Mouse (Mus musculus): ENCODE data around the gene Olfr541. TPM values are rescaled to one million over a fixed set of nuclear protein-coding genes. Genes with fewer than 3 reads are reported as not detected.
A peak's percentile ranks its signal among the peaks of the same experiment; 100 is the strongest.

Gene Olfr541
- polyA plus RNA-seq, 1 experiment from 2014 or later: not detected

DNA sequence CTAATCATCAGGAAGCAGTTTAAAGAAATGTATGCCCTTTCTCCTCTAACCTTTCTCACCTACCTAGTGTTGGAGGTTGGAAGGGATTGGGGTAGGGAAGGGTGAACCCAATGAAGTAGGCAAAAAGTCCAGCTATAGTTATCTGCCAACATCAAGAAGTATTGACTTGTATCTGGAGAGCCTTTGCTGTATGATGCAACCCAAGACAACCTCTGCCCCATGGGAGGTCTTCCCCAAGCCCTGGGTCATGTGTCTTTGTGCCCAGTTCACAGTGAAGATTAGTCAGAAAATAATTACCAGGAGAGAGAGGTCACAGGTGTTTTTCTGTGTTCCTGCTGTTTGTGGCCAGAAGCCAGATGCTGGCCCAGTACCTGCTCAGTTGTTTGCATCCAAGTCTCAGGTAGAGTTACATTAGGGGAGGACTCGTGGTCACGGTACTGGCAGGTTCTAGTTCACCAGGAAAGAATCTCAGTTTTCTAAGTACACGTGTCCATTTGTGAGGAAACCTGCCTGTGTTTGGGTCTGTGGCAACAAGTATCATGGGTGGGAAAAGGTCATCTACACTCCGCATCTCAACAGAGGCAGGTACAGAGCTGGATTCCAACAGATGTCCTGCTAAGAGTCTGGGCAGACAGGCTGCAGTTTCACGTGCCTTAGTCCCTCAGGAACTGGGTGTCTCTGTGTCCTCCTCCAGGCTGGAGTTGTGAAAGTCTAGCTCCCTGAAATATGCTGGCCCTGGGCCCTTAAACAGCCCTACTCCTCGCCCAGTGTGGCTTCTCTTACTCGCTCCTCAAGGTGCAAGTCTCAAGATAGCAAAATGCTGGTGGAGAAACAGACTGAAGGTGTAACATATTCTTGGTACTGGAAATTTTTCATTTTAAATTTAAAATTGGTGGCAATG, 20.3 kb downstream of the Olfr541 start:
- Histone ChIP-seq H3K9ac (ENCODE audit: low read depth, low read length) (no peak overlapping the region), H3K36me3 (ENCODE audit: control insufficient read depth, insufficient read depth, low read length) (no peaks in the 10 kb centered on the region), H3K4me3 (ENCODE audit: low read depth, low read length) (no peak overlapping the region), H3K4me1 (ENCODE audit: control insufficient read depth, insufficient read depth, low read length) (no peaks in the 10 kb centered on the region), H3K27ac (replicated peaks; ENCODE audit: low read depth, low read length) (no peak overlapping the region), H3K27me3 (replicated peaks; ENCODE audit: control insufficient read depth, insufficient read depth, low read length) (no peaks in the 10 kb centered on the region), H3K9me3 (ENCODE audit: control insufficient read depth, low read length) (no peaks in the 10 kb centered on the region), H3K4me2 (ENCODE audit: low read depth, low read length) (no peak overlapping the region)
- 73% methylated on average over 7 of the region's 7 CpGs for WGBS
- DNase-seq (ENCODE audit: low spot score): no peak
- no peak for ATAC-seq (ENCODE audit: low read depth)

DNA sequence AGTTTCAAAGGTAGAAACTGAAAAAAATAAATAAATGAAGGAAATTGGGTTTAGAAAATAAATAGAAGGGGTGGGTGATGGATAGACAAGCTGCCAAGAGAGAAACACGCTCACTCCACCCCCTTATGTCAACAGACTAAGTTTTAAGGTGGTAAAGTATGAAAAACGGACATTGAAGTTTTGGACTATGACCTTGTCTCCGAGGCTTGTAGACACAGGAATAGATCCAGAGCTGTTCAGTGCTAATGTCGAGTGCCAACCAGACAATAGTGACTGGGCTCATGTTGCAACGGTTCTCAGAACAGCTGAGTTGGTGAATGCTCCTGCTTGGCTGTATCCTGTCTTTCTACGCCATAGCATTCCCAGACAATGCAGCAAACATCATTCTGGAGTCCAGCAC, 24.0 kb downstream of the Olfr541 start:
- DNase-seq (ENCODE audit: low spot score): no peak
- Histone ChIP-seq H3K27ac (replicated peaks; ENCODE audit: low read depth, low read length) (no peak overlapping the region), H3K9ac (ENCODE audit: low read depth, low read length) (no peak overlapping the region), H3K4me2 (ENCODE audit: low read depth, low read length) (no peak overlapping the region), H3K27me3 (replicated peaks; ENCODE audit: control insufficient read depth, insufficient read depth, low read length) (no peaks in the 10 kb centered on the region), H3K4me1 (ENCODE audit: control insufficient read depth, insufficient read depth, low read length) (no peaks in the 10 kb centered on the region), H3K9me3 (ENCODE audit: control insufficient read depth, low read length) (no peaks in the 10 kb centered on the region), H3K36me3 (ENCODE audit: control insufficient read depth, insufficient read depth, low read length) (no peaks in the 10 kb centered on the region), H3K4me3 (ENCODE audit: low read depth, low read length) (no peak overlapping the region)
- no peak for ATAC-seq (ENCODE audit: low read depth)
- WGBS: 74% methylated on average over 6 of the region's 6 CpGs

DNA sequence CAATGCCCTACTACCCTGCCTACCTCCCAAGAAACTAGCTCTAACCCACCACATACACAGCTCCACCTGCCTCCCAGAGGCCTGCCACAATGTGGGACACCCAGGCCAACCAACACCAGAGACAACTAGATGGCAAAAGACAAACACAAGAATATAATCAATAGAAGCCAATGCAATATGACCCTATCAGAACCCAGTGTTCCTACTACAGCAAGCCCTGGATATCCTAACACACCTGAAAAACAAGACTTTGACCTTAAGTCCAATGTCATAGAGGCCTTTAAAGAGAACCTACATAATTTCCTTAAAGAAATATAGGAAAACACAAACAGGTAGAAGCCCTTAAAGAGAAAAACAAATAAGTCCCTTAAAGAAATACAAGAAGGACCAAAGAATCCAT, 28.5 kb downstream of the Olfr541 start:
- no peak for DNase-seq (ENCODE audit: low spot score)
- Histone ChIP-seq H3K27me3 (replicated peaks; ENCODE audit: control insufficient read depth, insufficient read depth, low read length) (no peaks in the 10 kb centered on the region), H3K36me3 (ENCODE audit: control insufficient read depth, insufficient read depth, low read length) (no peaks in the 10 kb centered on the region), H3K27ac (replicated peaks; ENCODE audit: low read depth, low read length) (no peak overlapping the region), H3K9me3 (ENCODE audit: control insufficient read depth, low read length) (peaks cover 6% of the 10 kb centered on the region; the same call in 1 of the 2 replicates), H3K9ac (ENCODE audit: low read depth, low read length) (no peak overlapping the region), H3K4me1 (ENCODE audit: control insufficient read depth, insufficient read depth, low read length) (no peaks in the 10 kb centered on the region), H3K4me3 (ENCODE audit: low read depth, low read length) (no peak overlapping the region), H3K4me2 (ENCODE audit: low read depth, low read length) (no peak overlapping the region)
- ATAC-seq (ENCODE audit: low read depth): no peak

DNA sequence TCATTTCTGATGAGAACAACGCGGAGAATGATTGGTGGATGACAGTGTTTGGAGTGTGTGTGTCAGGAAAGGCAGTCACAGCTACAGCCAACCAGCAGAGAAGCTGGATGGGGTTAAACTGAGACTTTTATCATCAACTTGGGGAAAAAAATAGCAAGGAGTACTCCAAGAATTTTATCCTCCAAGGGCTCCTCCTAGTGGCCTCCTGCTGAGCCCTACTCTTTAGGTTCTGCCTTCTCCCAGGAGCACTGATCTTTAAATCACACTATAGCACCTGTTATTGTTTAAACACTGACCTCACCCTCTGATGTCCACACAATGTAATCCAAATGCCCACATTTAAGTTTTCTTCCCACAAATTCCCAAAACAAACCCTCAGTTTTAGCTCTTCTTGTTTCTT, 36.1 kb downstream of the Olfr541 start:
- Histone ChIP-seq H3K9ac (ENCODE audit: low read depth, low read length) (no peak overlapping the region), H3K4me3 (ENCODE audit: low read depth, low read length) (no peak overlapping the region), H3K27ac (replicated peaks; ENCODE audit: low read depth, low read length) (no peak overlapping the region), H3K9me3 (ENCODE audit: control insufficient read depth, low read length) (peaks cover 3% of the 10 kb centered on the region; the same call in 1 of the 2 replicates), H3K27me3 (replicated peaks; ENCODE audit: control insufficient read depth, insufficient read depth, low read length) (no peaks in the 10 kb centered on the region), H3K36me3 (ENCODE audit: control insufficient read depth, insufficient read depth, low read length) (no peaks in the 10 kb centered on the region), H3K4me2 (ENCODE audit: low read depth, low read length) (no peak overlapping the region), H3K4me1 (ENCODE audit: control insufficient read depth, insufficient read depth, low read length) (no peaks in the 10 kb centered on the region)
- WGBS: 78% methylated on average over 2 of the region's 2 CpGs
- ATAC-seq (ENCODE audit: low read depth): no peak
- DNase-seq (ENCODE audit: low spot score): peak; percentile 2

DNA sequence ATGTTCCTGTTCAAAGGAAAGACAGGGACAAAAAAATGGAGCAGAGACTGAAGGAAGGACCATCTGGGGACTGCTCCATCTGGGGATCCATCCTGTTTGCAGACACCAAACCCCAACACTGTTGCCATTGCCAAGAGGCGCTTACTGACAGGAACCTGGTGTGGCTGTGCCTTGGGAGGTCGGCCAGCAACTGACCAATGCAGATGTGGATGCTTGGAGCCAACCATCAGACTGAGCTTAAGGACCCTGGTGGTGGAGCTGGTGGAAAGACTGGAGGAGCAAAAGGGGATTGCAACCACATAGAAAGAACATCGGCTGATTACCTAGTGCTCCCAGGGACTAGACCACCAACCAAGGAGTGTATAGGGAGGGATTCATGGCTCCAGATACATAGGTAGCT, 50.3 kb downstream of the Olfr541 start:
- DNase-seq (ENCODE audit: low spot score): no peak
- Histone ChIP-seq H3K4me2 (ENCODE audit: low read depth, low read length) (no peak overlapping the region), H3K9me3 (ENCODE audit: control insufficient read depth, low read length) (no peaks in the 10 kb centered on the region), H3K27me3 (replicated peaks; ENCODE audit: control insufficient read depth, insufficient read depth, low read length) (no peaks in the 10 kb centered on the region), H3K4me3 (ENCODE audit: low read depth, low read length) (no peak overlapping the region), H3K9ac (ENCODE audit: low read depth, low read length) (no peak overlapping the region), H3K27ac (replicated peaks; ENCODE audit: low read depth, low read length) (no peak overlapping the region), H3K36me3 (ENCODE audit: control insufficient read depth, insufficient read depth, low read length) (no peaks in the 10 kb centered on the region), H3K4me1 (ENCODE audit: control insufficient read depth, insufficient read depth, low read length) (no peaks in the 10 kb centered on the region)
- no peak for ATAC-seq (ENCODE audit: low read depth)
- 68% methylated on average over 3 of the region's 3 CpGs for WGBS

DNA sequence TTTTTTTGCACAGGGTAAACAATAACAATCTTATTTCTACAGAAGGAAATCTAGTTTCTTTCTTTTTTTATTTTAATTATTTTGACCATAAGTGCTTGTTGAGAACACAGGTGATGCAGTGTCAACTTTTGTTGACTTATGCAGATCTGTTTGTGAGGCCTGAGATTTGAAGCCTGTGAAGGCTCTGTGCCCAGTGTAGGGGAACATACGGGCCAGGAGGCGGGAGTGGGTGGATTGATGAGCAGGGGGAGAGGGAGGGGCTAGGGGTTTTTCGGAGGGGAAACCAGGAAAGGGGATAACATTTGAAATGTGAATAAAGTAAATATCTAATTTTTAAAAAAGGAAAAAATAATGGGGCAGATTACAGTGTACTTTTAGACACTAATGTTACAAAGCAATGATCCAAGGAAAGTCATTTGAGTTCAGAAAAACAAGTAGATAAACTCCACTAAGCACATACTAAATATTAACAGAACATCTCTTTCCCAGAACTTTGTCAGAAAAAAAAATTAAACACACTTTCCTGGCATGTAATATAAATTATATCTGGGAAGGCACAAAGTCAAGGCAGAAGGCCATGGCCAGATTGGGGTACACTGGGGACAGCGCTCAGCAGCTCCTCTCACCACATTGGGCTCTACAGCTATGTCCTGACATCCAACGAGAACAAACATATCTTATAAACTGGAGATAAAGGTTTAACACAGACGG, 51.2 kb downstream of the Olfr541 start:
- H3K4me2 ChIP-seq (ENCODE audit: low read depth, low read length): no peak overlapping the region
- no peak overlapping the region for H3K27ac ChIP-seq (replicated peaks; ENCODE audit: low read depth, low read length)
- no peak for ATAC-seq (ENCODE audit: low read depth)
- H3K9me3 ChIP-seq (ENCODE audit: control insufficient read depth, low read length): no peaks in the 10 kb centered on the region
- 80% methylated on average over 6 of the region's 6 CpGs for WGBS
- no peaks in the 10 kb centered on the region for H3K27me3 ChIP-seq (replicated peaks; ENCODE audit: control insufficient read depth, insufficient read depth, low read length)
- H3K4me3 ChIP-seq (ENCODE audit: low read depth, low read length): no peak overlapping the region
- H3K4me1 ChIP-seq (ENCODE audit: control insufficient read depth, insufficient read depth, low read length): no peaks in the 10 kb centered on the region
- H3K9ac ChIP-seq (ENCODE audit: low read depth, low read length): no peak overlapping the region
- no peak for DNase-seq (ENCODE audit: low spot score)
- H3K36me3 ChIP-seq (ENCODE audit: control insufficient read depth, insufficient read depth, low read length): no peaks in the 10 kb centered on the region

DNA sequence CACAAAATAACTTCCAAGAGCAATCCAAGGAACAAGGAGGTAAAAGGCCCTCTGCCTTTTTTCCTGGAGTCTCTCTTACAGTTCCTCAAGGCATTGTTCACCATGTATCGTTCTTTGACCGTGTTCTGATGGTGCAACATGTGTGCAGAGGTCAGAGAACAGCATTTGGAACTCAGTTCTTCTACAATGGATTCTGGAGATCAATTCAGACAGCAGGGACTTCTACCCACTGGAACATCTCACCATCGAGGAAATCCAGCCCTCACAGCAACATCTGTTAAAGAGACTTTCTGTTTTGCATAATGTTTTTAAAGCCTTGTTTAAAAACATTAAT, 51.7 kb downstream of the Olfr541 start:
- H3K27me3 ChIP-seq (replicated peaks; ENCODE audit: control insufficient read depth, insufficient read depth, low read length): no peaks in the 10 kb centered on the region
- H3K36me3 ChIP-seq (ENCODE audit: control insufficient read depth, insufficient read depth, low read length): no peaks in the 10 kb centered on the region
- no peak overlapping the region for H3K4me2 ChIP-seq (ENCODE audit: low read depth, low read length)
- 82% methylated on average over 3 of the region's 3 CpGs for WGBS
- H3K4me3 ChIP-seq (ENCODE audit: low read depth, low read length): no peak overlapping the region
- DNase-seq (ENCODE audit: low spot score) (no peak), ATAC-seq (ENCODE audit: low read depth) (no peak)
- no peak overlapping the region for H3K9ac ChIP-seq (ENCODE audit: low read depth, low read length)
- no peaks in the 10 kb centered on the region for H3K4me1 ChIP-seq (ENCODE audit: control insufficient read depth, insufficient read depth, low read length)
- no peaks in the 10 kb centered on the region for H3K9me3 ChIP-seq (ENCODE audit: control insufficient read depth, low read length)
- H3K27ac ChIP-seq (replicated peaks; ENCODE audit: low read depth, low read length): no peak overlapping the region

DNA sequence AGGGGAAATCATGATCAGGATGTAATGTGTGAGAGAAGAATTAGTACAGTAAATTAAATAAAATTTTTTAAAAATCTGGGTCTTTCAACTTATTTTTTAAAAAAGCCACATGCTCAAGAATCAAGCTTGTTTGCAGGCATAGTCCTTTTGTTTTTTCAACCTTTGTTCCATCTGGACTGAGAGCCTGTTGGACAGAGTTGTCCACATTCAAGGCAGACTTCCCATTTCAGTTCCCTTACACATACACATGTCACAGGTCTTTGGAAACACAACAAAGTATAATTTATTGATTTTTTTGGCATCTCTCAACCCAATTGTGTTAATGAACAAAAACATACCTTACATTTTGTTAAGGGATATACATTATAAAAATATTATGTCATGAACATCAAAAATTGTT, 57.5 kb downstream of the Olfr541 start:
- Histone ChIP-seq H3K4me2 (ENCODE audit: low read depth, low read length) (no peak overlapping the region), H3K9ac (ENCODE audit: low read depth, low read length) (no peak overlapping the region), H3K4me3 (ENCODE audit: low read depth, low read length) (no peak overlapping the region), H3K4me1 (ENCODE audit: control insufficient read depth, insufficient read depth, low read length) (no peaks in the 10 kb centered on the region), H3K9me3 (ENCODE audit: control insufficient read depth, low read length) (no peaks in the 10 kb centered on the region), H3K27me3 (replicated peaks; ENCODE audit: control insufficient read depth, insufficient read depth, low read length) (no peaks in the 10 kb centered on the region), H3K27ac (replicated peaks; ENCODE audit: low read depth, low read length) (no peak overlapping the region), H3K36me3 (ENCODE audit: control insufficient read depth, insufficient read depth, low read length) (no peaks in the 10 kb centered on the region)
- ATAC-seq (ENCODE audit: low read depth) (no peak), DNase-seq (ENCODE audit: low spot score) (no peak)

Data from embryonic facial prominence, embryonic 14.5 days (tissue).